11 mouse cellular contexts compared by ENCODE assay signal in the genomic region with DNA sequence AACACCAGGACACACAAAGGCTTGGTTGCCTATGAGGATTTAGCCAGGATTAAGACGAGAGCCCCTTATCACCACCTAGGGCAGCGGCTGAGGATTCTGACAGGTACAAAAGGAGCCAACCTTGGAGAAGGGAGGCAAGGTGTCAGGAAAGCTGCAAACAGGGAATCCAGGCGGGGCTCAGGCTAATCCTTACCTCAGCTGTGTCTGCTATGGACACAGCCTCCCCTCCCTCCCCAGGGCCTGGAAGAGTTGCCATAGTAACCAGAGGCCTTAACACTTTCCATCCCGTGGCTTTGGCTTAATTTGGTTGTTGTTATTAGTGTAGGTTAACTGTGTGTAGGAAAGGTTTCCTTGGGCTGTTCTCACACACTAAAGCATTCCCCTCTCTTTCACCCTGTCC.
DNase-seq lines count a peak whose midpoint lies in the region; ATAC-seq lines count a peak whose summit lies in the region.
"Had no signal": no experiment of that assay in that cellular context is flagged by ENCODE, and none has a peak within 500 bp of the region (broad histone marks: within the 10 kb centered on the region; RNA-seq: fewer than 3 reads in every experiment).

No protein-coding gene starts in this region.

- peak overlapping the region; percentile 59 for H3K27ac ChIP-seq in forebrain, embryonic 13.5 days
- H3K27ac ChIP-seq in hindbrain, embryonic 16.5 days (ENCODE audit: low read depth, low read length), result peak overlapping the region; percentile 23
- peak overlapping the region; percentile 4; the same call in 1 of the 2 replicates for H3K27ac ChIP-seq in neural tube, embryonic 12.5 days
- no peak overlapping the region for H3K27ac ChIP-seq in intestine, embryonic 15.5 days

- H3K9ac ChIP-seq in forebrain, embryonic 13.5 days, result no peak overlapping the region
- H3K9ac ChIP-seq in hindbrain, embryonic 16.5 days (ENCODE audit: low read depth, low read length), result no peak overlapping the region
- H3K9ac ChIP-seq in neural tube, embryonic 12.5 days, result no peak overlapping the region
- H3K9ac ChIP-seq in intestine, embryonic 15.5 days, result no peak overlapping the region
- H3K9ac ChIP-seq: liver, postnatal 0 days had no signal

- peak; percentile 31; the same call in 1 of the 2 replicates for ATAC-seq in forebrain, embryonic 13.5 days
- ATAC-seq in hindbrain, embryonic 16.5 days, result peak; percentile 53; the same call in 1 of the 2 replicates
- ATAC-seq in neural tube, embryonic 12.5 days (ENCODE audit: low FRiP score, low read depth), result peak; percentile 66
- ATAC-seq in intestine, embryonic 15.5 days, result no peak
- ATAC-seq in CD4-positive, CD25-positive, alpha-beta regulatory T cell, adult 4 months, result no peak
- ATAC-seq: liver, postnatal 0 days had no signal

- no peaks in the 10 kb centered on the region for H3K9me3 ChIP-seq in forebrain, embryonic 13.5 days (replicated peaks)
- no peaks in the 10 kb centered on the region for H3K9me3 ChIP-seq in hindbrain, embryonic 16.5 days (ENCODE audit: control insufficient read depth, low read length)
- H3K9me3 ChIP-seq in neural tube, embryonic 12.5 days, result no peaks in the 10 kb centered on the region
- H3K9me3 ChIP-seq in intestine, embryonic 15.5 days, result no peaks in the 10 kb centered on the region

- no peaks in the 10 kb centered on the region for H3K27me3 ChIP-seq in forebrain, embryonic 13.5 days
- no peaks in the 10 kb centered on the region for H3K27me3 ChIP-seq in hindbrain, embryonic 16.5 days (replicated peaks; ENCODE audit: control insufficient read depth, insufficient read depth, low read length)
- no peaks in the 10 kb centered on the region for H3K27me3 ChIP-seq in neural tube, embryonic 12.5 days (replicated peaks)
- H3K27me3 ChIP-seq in intestine, embryonic 15.5 days (replicated peaks), result no peaks in the 10 kb centered on the region

- H3K4me2 ChIP-seq in forebrain, embryonic 13.5 days, result no peak overlapping the region
- H3K4me2 ChIP-seq in hindbrain, embryonic 16.5 days (ENCODE audit: low read length), result no peak overlapping the region
- no peak overlapping the region for H3K4me2 ChIP-seq in neural tube, embryonic 12.5 days (replicated peaks)
- H3K4me2 ChIP-seq in intestine, embryonic 15.5 days (replicated peaks), result no peak overlapping the region

- peaks cover 37% of the 10 kb centered on the region for H3K4me1 ChIP-seq in forebrain, embryonic 13.5 days
- H3K4me1 ChIP-seq in hindbrain, embryonic 16.5 days (ENCODE audit: control insufficient read depth, insufficient read depth, low read depth, low read length), result peaks cover 15% of the 10 kb centered on the region; the same call in 1 of the 2 replicates
- peaks cover 21% of the 10 kb centered on the region; the same call in 1 of the 2 replicates for H3K4me1 ChIP-seq in neural tube, embryonic 12.5 days
- no peaks in the 10 kb centered on the region for H3K4me1 ChIP-seq in intestine, embryonic 15.5 days (replicated peaks)

- peaks cover 47% of the 10 kb centered on the region for H3K36me3 ChIP-seq in forebrain, embryonic 13.5 days (ENCODE audit: poor library complexity, severe bottlenecking)
- peaks cover 2% of the 10 kb centered on the region; the same call in 1 of the 2 replicates for H3K36me3 ChIP-seq in hindbrain, embryonic 16.5 days (ENCODE audit: control insufficient read depth, insufficient read depth, low read length)
- H3K36me3 ChIP-seq in neural tube, embryonic 12.5 days, result peaks cover 8% of the 10 kb centered on the region
- no peaks in the 10 kb centered on the region for H3K36me3 ChIP-seq in intestine, embryonic 15.5 days

- peak; percentile 26 for DNase-seq in embryo, embryonic 9.5 days (ENCODE audit: extremely low spot score)
- DNase-seq in layer of hippocampus, postnatal 25 days (ENCODE audit: extremely low spot score in 1 of 2, low spot score in 1 of 2), result no peak
- DNase-seq in kidney, postnatal 25 days, result no peak
- DNase-seq: gastrocnemius, postnatal 14 days; liver, postnatal 0 days had no signal

- WGBS in forebrain, embryonic 13.5 days, result 17% methylated on average over 4 of the region's 4 CpGs
- 17% methylated on average over 4 of the region's 4 CpGs for WGBS in hindbrain, embryonic 16.5 days
- WGBS in neural tube, embryonic 12.5 days, result 30% methylated on average over 4 of the region's 4 CpGs
- WGBS in intestine, embryonic 15.5 days, result 11% methylated on average over 4 of the region's 4 CpGs

- H3K4me3 ChIP-seq in forebrain, embryonic 13.5 days, result no peak overlapping the region
- no peak overlapping the region for H3K4me3 ChIP-seq in hindbrain, embryonic 16.5 days (ENCODE audit: low read length)
- H3K4me3 ChIP-seq in neural tube, embryonic 12.5 days, result no peak overlapping the region
- H3K4me3 ChIP-seq in intestine, embryonic 15.5 days (replicated peaks), result no peak overlapping the region
- H3K4me3 ChIP-seq: erythroblast, embryonic 14.5 days had no signal

Comparison
In these comparisons a context has a peak if more than half of its experiments do, and no peak if none do; other contexts are left out.
1. ATAC-seq: peak in forebrain, embryonic 13.5 days (single experiment), hindbrain, embryonic 16.5 days (single experiment) and neural tube, embryonic 12.5 days (single experiment); none in intestine, embryonic 15.5 days (single experiment) and CD4-positive, CD25-positive, alpha-beta regulatory T cell, adult 4 months (single experiment).